ENCODE assay signal across 11 mouse cellular contexts in the genomic region with DNA sequence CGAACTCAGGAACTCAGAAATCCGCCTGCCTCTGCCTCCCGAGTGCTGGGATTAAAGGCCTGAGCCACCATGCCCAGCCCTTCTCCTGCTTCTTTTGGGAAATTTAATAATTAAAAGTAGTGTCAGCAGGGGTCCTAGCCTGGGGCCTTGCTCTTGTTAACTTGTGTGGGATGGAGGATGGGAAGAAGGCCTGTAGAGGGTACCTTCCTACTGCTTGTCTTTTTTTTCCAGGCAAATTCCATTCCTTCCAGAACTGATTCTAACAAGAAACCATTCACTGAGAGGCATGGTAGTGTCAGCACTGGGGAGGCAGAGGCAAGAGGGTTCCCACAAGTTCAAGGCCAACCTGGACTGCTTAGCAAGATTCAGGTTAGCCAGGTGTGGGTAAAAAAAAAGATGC.
"Had no signal": no experiment of that assay in that cellular context is flagged by ENCODE, and none has a peak within 500 bp of the region (broad histone marks: within the 10 kb centered on the region; RNA-seq: fewer than 3 reads in every experiment).

No protein-coding gene starts in this region.

- DNase-seq: gastrocnemius, postnatal 14 days; heart, adult 2 months; heart, postnatal 4 days; kidney, adult 18-20 months; kidney, adult 8-10 months; kidney, postnatal 10 days; kidney, postnatal 36 days; layer of hippocampus, adult 9-11 months; layer of hippocampus, postnatal 36 days; liver; liver, embryonic 13.5 days had no signal
